ENCODE assay signal across 22 mouse cellular contexts in the genomic region with DNA sequence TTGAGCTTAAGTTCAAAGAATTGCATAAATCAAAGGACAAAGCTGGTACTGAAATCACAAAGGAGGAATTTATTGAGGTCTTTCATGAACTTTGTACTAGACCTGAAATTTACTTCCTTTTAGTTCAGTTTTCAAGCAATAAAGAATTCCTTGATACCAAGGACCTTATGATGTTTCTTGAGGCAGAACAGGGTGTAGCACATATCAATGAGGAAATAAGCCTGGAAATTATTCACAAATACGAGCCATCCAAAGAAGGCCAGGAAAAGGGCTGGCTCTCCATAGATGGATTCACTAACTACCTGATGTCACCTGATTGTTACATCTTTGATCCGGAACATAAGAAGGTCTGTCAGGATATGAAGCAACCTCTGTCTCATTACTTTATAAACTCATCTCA.
DNase-seq lines count a peak whose midpoint lies in the region; ATAC-seq and TF ChIP-seq lines count a peak whose summit lies in the region.
"Had no signal": no experiment of that assay in that cellular context is flagged by ENCODE, and none has a peak within 500 bp of the region (broad histone marks: within the 10 kb centered on the region; RNA-seq: fewer than 3 reads in every experiment).

No protein-coding gene starts in this region.

- peak; percentile 93 for ATAC-seq in intestine, embryonic 15.5 days
- peak; percentile 90 for ATAC-seq in intestine, embryonic 16.5 days
- ATAC-seq in intestine, postnatal 0 days, result peak; percentile 93
- ATAC-seq: activated CD4-positive, CD25-positive, alpha-beta regulatory T cell, adult 4 months; CD4-positive, CD25-positive, alpha-beta regulatory T cell, adult 4 months; Patski had no signal

- H3K4me1 ChIP-seq in intestine, embryonic 15.5 days (replicated peaks), result no peaks in the 10 kb centered on the region
- H3K4me1 ChIP-seq in intestine, embryonic 16.5 days (ENCODE audit: control insufficient read depth, insufficient read depth, low read length), result no peaks in the 10 kb centered on the region; the same call in none of the 2 replicates
- peaks cover 3% of the 10 kb centered on the region for H3K4me1 ChIP-seq in intestine, postnatal 0 days (replicated peaks; ENCODE audit: control insufficient read depth, insufficient read depth, low read length)

- H3K9me3 ChIP-seq in intestine, embryonic 15.5 days, result no peaks in the 10 kb centered on the region
- H3K9me3 ChIP-seq in intestine, embryonic 16.5 days (ENCODE audit: control insufficient read depth, low read length), result no peaks in the 10 kb centered on the region
- H3K9me3 ChIP-seq in intestine, postnatal 0 days (ENCODE audit: control insufficient read depth), result no peaks in the 10 kb centered on the region

- no peak for TF ChIP-seq CTCF in intestine, postnatal 0 days (IDR thresholded peaks at IDR 0.05; ENCODE audit: low read depth)

- DNase-seq in large intestine, adult 2 months (ENCODE audit: low read depth, low spot score), result peak; percentile 40
- no peak for DNase-seq in heart, adult 8-10 months (ENCODE audit: low spot score)
- DNase-seq in embryo, embryonic 10.5 days (ENCODE audit: low spot score), result no peak
- DNase-seq in cerebellum, adult 9-11 months, result no peak
- DNase-seq in spleen, adult 18-20 months, result no peak
- DNase-seq: adrenal gland, adult 2 months; adrenal gland, adult 8-10 months; adrenal gland, postnatal 10 days; adrenal gland, postnatal 14 days; adrenal gland, postnatal 25 days; adrenal gland, postnatal 36 days; B cell, adult 2 months; cerebellum, adult 11 months; cerebellum, adult 11-12 months had no signal

- no peak overlapping the region for H3K4me3 ChIP-seq in intestine, embryonic 15.5 days (replicated peaks)
- no peak overlapping the region for H3K4me3 ChIP-seq in intestine, embryonic 16.5 days (ENCODE audit: low read length)
- no peak overlapping the region for H3K4me3 ChIP-seq in intestine, postnatal 0 days (ENCODE audit: low read depth, low read length)

- no peaks in the 10 kb centered on the region for H3K27me3 ChIP-seq in intestine, embryonic 15.5 days (replicated peaks)
- H3K27me3 ChIP-seq in intestine, embryonic 16.5 days (replicated peaks; ENCODE audit: control insufficient read depth, insufficient read depth, low read length), result no peaks in the 10 kb centered on the region
- no peaks in the 10 kb centered on the region for H3K27me3 ChIP-seq in intestine, postnatal 0 days (replicated peaks; ENCODE audit: control insufficient read depth, insufficient read depth, low read length)
- H3K27me3 ChIP-seq: CH12.LX had no signal

- WGBS in intestine, embryonic 15.5 days, result 75% methylated on average over 2 of the region's 2 CpGs
- WGBS in intestine, embryonic 16.5 days, result 68% methylated on average over 2 of the region's 2 CpGs
- WGBS in intestine, postnatal 0 days, result 38% methylated on average over 2 of the region's 2 CpGs
- 36% methylated on average over 2 of the region's 2 CpGs for WGBS in large intestine, adult 2 months

- no peaks in the 10 kb centered on the region for H3K36me3 ChIP-seq in intestine, embryonic 15.5 days
- peaks cover 3% of the 10 kb centered on the region; the same call in 1 of the 2 replicates for H3K36me3 ChIP-seq in intestine, embryonic 16.5 days (ENCODE audit: control insufficient read depth, insufficient read depth, low read length)
- H3K36me3 ChIP-seq in intestine, postnatal 0 days (ENCODE audit: control insufficient read depth, insufficient read depth), result peaks cover 10% of the 10 kb centered on the region; the same call in 1 of the 2 replicates
- H3K36me3 ChIP-seq: G1E had no signal

- no peak overlapping the region for H3K9ac ChIP-seq in intestine, embryonic 15.5 days
- no peak overlapping the region for H3K9ac ChIP-seq in intestine, embryonic 16.5 days (ENCODE audit: low read depth, low read length)
- no peak overlapping the region for H3K9ac ChIP-seq in intestine, postnatal 0 days (ENCODE audit: low read depth, low read length)

- H3K4me2 ChIP-seq in intestine, embryonic 15.5 days (replicated peaks), result no peak overlapping the region
- no peak overlapping the region for H3K4me2 ChIP-seq in intestine, embryonic 16.5 days (ENCODE audit: low read depth, low read length)
- H3K4me2 ChIP-seq in intestine, postnatal 0 days (replicated peaks; ENCODE audit: low read depth), result no peak overlapping the region

- H3K27ac ChIP-seq in intestine, embryonic 15.5 days, result 0 out of 2 replicates have a peak overlapping the region, but pooled peaks have one; percentile 20
- peak overlapping the region; percentile 14 for H3K27ac ChIP-seq in intestine, embryonic 16.5 days (ENCODE audit: low read length)
- H3K27ac ChIP-seq in intestine, postnatal 0 days (ENCODE audit: low read depth, low read length), result peak overlapping the region; percentile 46; the same call in 1 of the 2 replicates
